Mouse (Mus musculus) forebrain, embryonic 16.5 days (tissue): Measurements from ENCODE around the gene Htra2. TPM values are rescaled to one million over a fixed set of nuclear protein-coding genes. Genes with fewer than 3 reads are reported as not detected.

Source experiments
- ATAC-seq: fragments of 200-750 bp; cut with Nextera tagmentation; 2 replicates; pipeline ENCODE4 v1.8.0; 2017; ENCODE audit warnings: mild to moderate bottlenecking, moderate library complexity
- H3K27ac ChIP-seq: fragments of 300-500 bp; sonication (generic); 2 replicates; pipeline ENCODE4 v1.5.1; 2014; ENCODE audit warnings: low read length, control low read depth
- H3K27me3 ChIP-seq: fragments of 300-500 bp; sonication (generic); replicated peaks from 2 replicates; pipeline ENCODE4 v1.6.1; 2014; ENCODE audit warnings: low read length; ENCODE audit not compliant: control insufficient read depth, insufficient read depth
- H3K36me3 ChIP-seq: fragments of 300-500 bp; sonication (generic); 2 replicates; pipeline ENCODE4 v1.6.1; 2014; ENCODE audit not compliant: control insufficient read depth, insufficient read depth
- H3K4me1 ChIP-seq: fragments of 300-500 bp; sonication (generic); replicated peaks from 2 replicates; pipeline ENCODE4 v1.6.1; 2014; ENCODE audit warnings: low read length; ENCODE audit not compliant: control insufficient read depth, insufficient read depth
- H3K4me2 ChIP-seq: fragments of 300-500 bp; sonication (generic); 2 replicates; pipeline ENCODE4 v1.6.1; 2014; ENCODE audit warnings: mild to moderate bottlenecking, low read length, control low read depth
- H3K4me3 ChIP-seq: fragments of 300-500 bp; sonication (generic); replicated peaks from 2 replicates; pipeline ENCODE4 v1.5.1; 2014; ENCODE audit warnings: mild to moderate bottlenecking, low read length, control low read depth
- H3K9ac ChIP-seq: fragments of 300-500 bp; sonication (generic); replicated peaks from 2 replicates; pipeline ENCODE4 v1.6.1; 2014; ENCODE audit warnings: low read depth, low read length, control low read depth
- H3K9me3 ChIP-seq: fragments of 300-500 bp; sonication (generic); 2 replicates; pipeline ENCODE4 v1.6.1; 2016; ENCODE audit warnings: low read length; ENCODE audit not compliant: control insufficient read depth
- WGBS: fragments of 180-500 bp; shearing (Covaris S2); extraction: QIAGEN DNeasy Blood & Tissue Kit; methylation state at CpG from one replicate; pipeline ENCODE4 v1.1.7; 2014; 5-methylcytosine and 5-hydroxymethylcytosine counted together
- polyA plus RNA-seq: library from polyadenylated mRNA; unstranded; fragments of >200 nt; fragmentation: Nextera tagmentation; extraction: Ambion mirVana; gene quantifications from 2 replicates; pipeline ENCODE4 v1.2.1, GENCODE M21; 2015

Gene Htra2
- polyA plus RNA-seq, 1 experiment from 2014 or later: 77.8 TPM

DNA sequence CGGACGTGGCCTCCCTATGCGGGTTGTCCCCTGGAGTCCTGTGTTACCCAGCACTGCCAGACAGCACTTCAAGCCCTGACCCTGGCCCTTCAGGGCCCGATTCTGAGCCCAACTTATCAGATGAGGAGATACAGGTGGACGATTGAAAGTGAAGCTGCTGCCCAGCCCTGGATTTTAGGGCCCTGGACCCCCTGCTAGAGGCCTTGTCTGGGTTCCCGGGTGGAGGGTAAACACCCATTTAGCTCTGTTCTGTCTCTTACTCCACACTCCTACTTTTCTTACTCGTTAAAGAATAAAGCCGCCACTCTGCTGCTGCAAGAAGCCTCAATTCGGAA, 32.8 kb upstream of the Htra2 start:
- peaks cover 59% of the 10 kb centered on the region for H3K27me3 ChIP-seq
- no peak overlapping the region for H3K9ac ChIP-seq
- no peaks in the 10 kb centered on the region for H3K36me3 ChIP-seq
- no peaks in the 10 kb centered on the region; the same call in 1 of the 2 replicates for H3K4me1 ChIP-seq
- no peaks in the 10 kb centered on the region for H3K9me3 ChIP-seq
- no peak overlapping the region for H3K4me2 ChIP-seq
- WGBS: 2% methylated on average over 9 of the region's 9 CpGs
- no peak overlapping the region for H3K27ac ChIP-seq
- H3K4me3 ChIP-seq: no peak overlapping the region
- no peak for ATAC-seq

DNA sequence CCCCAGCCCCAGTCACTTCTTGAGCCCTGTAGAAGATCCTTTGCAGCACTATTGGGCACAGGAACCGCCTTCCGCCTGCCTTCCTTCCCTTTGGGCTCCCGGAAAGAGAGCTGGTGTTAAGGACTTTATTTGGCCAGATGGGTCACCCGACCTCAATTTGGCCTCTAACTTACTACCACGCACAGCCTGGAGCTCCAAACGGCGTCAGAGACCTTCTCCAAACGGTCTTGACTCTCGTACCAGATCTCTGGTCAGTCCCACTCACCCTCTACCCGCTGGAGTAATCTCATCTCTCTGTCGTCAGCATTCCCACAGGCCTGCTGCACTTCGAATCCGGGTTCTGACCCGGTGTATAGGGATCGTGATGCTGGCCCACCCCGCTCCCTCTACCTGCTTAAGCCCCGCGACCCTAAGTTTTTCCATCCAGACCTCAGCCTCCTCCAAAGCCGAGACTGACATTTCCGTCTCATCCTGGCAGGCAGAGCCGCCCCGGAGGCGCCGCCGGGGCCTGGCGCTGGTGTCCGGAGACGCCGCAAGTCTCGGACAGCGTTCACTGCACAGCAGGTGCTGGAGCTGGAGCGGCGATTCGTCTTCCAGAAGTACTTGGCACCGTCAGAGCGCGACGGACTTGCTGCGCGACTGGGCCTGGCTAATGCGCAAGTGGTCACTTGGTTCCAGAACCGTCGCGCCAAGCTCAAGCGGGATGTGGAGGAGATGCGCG, 32.3 kb upstream of the Htra2 start:
- no peaks in the 10 kb centered on the region for H3K9me3 ChIP-seq
- H3K4me2 ChIP-seq: no peak overlapping the region
- ATAC-seq: no peak
- no peaks in the 10 kb centered on the region; the same call in 1 of the 2 replicates for H3K36me3 ChIP-seq
- H3K4me1 ChIP-seq: no peaks in the 10 kb centered on the region; the same call in 1 of the 2 replicates
- WGBS: under 1% methylated on average over 47 of the region's 47 CpGs
- peaks cover 64% of the 10 kb centered on the region for H3K27me3 ChIP-seq
- no peak overlapping the region for H3K27ac ChIP-seq
- H3K9ac ChIP-seq: no peak overlapping the region
- no peak overlapping the region for H3K4me3 ChIP-seq

DNA sequence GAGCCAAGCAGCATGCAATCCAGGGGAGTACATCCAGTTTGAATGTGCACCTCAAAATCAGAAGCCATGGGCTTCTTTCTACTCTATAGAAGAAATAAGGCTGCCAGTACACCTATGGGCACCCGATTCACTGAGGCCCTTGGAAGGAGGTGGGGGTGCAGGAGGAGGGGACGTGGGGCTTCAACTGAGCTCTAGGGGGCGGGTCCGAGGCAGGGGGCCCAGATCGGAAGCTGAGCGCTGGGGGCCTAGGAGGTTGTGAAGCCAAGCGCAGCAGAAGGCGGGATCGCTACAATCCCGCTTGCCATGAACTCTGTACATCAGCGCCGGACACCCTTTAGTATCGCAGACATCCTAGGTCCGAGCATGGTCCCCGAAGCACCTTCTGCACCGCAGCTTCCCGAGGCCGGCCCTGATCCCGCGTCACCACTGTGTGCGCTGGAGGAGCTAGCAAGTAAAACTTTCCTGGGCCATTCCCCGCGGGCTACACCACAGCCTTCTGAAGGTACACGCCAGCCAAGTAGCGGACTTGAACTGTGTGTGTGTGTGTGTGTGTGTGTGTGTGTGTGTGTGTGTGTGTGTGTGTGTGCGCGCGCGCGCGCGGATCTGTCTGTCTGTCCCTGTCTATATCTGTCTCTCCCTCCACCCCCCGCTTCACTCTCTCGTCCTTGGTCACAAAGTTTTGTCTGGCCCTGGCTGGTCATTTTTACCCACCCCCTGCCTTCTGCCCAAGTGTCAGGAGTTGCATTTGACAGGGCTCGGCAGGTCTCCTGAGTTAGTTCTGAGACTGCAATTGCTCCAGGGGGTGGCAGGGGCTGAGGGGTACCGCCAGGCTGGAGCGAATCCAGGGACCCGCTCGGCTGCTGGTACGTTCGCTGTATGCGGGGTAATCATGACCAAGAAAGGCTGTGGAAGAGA, 31.3 kb upstream of the Htra2 start, which contains the start of gene Lbx2:
TSS of gene Lbx2 (plus strand) at position 247 of the 915 bp plus-strand sequence.
- Histone ChIP-seq H3K36me3 (peaks cover 4% of the 10 kb centered on the region), H3K9ac (no peak within 1 kb of the TSS), H3K9me3 (no peaks in the 10 kb centered on the region), H3K27me3 (peaks cover 65% of the 10 kb centered on the region), H3K4me3 (no peak within 1 kb of the TSS), H3K27ac (no peak within 1 kb of the TSS), H3K4me1 (no peaks in the 10 kb centered on the region; the same call in 1 of the 2 replicates), H3K4me2 (no peak within 1 kb of the TSS)
- no peak for ATAC-seq
- WGBS: 3% methylated on average over 41 of the region's 42 CpGs

GRCm38 (mm10) chr6:83084477-83084876, 29.4 kb upstream of the Htra2 start:
- H3K9me3 ChIP-seq: no peaks in the 10 kb centered on the region
- no peak overlapping the region for H3K9ac ChIP-seq
- H3K27me3 ChIP-seq: peaks cover 56% of the 10 kb centered on the region
- H3K4me2 ChIP-seq: no peak overlapping the region
- H3K4me1 ChIP-seq: peaks cover 7% of the 10 kb centered on the region
- H3K36me3 ChIP-seq: peaks cover 8% of the 10 kb centered on the region
- H3K27ac ChIP-seq: no peak overlapping the region
- ATAC-seq: no peak
- H3K4me3 ChIP-seq: no peak overlapping the region
- WGBS: 2% methylated on average over 6 of the region's 6 CpGs

GRCm38 (mm10) chr6:83083497-83083896, 28.4 kb upstream of the Htra2 start:
- Histone ChIP-seq H3K27ac (no peak overlapping the region), H3K27me3 (peaks cover 48% of the 10 kb centered on the region), H3K9ac (no peak overlapping the region), H3K9me3 (no peaks in the 10 kb centered on the region), H3K4me1 (peaks cover 14% of the 10 kb centered on the region), H3K4me3 (no peak overlapping the region), H3K4me2 (no peak overlapping the region), H3K36me3 (peaks cover 8% of the 10 kb centered on the region)
- WGBS: 6% methylated on average over 5 of the region's 5 CpGs
- no peak for ATAC-seq

DNA sequence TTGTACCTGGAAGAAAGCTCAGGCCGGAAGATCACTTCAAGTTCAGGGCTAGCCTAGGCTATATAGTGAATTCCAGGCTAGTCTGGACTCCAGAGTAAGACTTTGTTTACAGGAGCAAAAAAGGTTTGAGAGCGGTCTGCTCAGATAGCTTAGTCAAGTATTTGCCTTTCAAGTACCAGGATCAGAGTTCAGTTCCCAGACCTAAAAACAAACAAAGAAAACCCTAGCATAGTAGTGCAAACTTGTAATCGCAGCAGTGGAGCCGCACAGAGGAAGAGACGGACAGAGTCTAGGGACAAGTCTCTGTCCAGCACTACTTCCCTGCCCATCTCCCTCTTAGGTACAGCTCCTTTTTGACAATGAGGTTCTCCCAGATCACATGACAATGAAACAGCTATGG, 25.1 kb upstream of the Htra2 start:
- H3K4me1 ChIP-seq: peaks cover 21% of the 10 kb centered on the region
- WGBS: 95% methylated on average over 5 of the region's 5 CpGs
- no peak overlapping the region for H3K4me2 ChIP-seq
- no peak overlapping the region for H3K27ac ChIP-seq
- H3K9me3 ChIP-seq: no peaks in the 10 kb centered on the region
- peaks cover 39% of the 10 kb centered on the region for H3K27me3 ChIP-seq
- no peak overlapping the region for H3K9ac ChIP-seq
- no peak for ATAC-seq
- H3K4me3 ChIP-seq: no peak overlapping the region
- peaks cover 8% of the 10 kb centered on the region for H3K36me3 ChIP-seq

DNA sequence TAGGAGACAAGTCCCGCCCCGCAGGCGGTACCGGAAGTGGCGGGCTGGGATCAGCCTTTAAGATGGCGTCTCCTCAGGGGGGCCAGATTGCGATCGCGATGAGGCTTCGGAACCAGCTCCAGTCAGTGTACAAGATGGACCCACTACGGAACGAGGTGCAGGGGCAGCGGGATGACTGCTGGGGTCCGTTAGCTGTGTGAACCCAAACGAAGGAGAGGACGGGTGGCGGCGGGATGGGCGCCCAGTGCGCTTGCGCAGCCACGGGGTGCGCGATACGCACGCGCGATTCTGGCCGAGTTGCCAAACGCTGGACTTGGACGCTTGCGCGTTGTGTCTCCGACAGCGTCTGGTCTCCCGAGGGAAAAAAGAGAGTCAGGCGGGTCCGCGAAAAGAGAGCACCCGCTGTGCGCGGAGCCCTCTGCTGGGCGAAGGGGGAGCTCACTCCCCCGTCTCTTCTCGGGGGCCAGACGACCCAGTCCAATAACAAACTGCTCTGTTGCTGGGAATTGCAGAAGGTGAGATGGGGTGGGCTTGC, 23.3 kb upstream of the Htra2 start:
- Histone ChIP-seq H3K4me1 (peaks cover 21% of the 10 kb centered on the region), H3K27ac (peak overlapping the region; percentile 94), H3K36me3 (peaks cover 8% of the 10 kb centered on the region), H3K9me3 (no peaks in the 10 kb centered on the region), H3K27me3 (peaks cover 40% of the 10 kb centered on the region), H3K9ac (peak overlapping the region; percentile 88), H3K4me2 (peak overlapping the region; percentile 84), H3K4me3 (peak overlapping the region; percentile 85)
- WGBS: 0% methylated on average over 46 of the region's 46 CpGs
- ATAC-seq: peak; percentile 94

DNA sequence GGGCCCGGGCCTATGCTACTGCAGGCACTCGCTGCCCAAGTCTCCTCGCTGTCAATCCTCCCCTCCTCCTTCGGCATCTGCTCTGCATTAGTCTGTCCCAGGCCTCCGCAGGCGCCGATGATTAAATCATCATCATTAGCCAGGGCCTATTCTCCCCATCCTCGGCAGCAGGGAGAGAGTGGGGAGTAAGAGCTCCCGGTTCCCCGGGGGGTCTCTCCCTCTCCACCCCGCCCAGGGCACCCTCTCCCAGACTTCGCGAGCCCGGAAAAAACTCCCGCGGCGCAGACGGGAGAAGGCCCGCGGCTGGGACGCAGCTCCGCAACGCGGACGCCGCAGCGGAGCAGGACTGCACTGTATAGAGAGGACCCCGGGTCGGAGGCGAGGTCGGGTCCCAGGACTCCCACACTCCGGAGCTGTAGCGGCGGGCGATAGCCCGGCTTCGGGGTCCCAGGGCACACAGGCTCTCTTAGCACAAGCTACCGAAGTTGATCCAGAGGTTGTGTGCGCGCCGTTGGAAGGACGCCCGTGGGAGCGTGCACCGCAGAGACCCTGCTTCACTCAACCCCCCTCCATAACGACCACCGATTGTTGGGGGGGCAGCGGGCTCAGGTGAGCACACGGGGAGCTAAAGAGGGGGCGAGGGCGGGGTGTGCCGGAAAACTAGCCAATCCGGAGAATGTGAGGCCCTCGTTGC, 22.7 kb upstream of the Htra2 start, which contains the start of gene Pcgf1:
TSS of gene Pcgf1 (plus strand) at position 240 of the 694 bp plus-strand sequence.
- peak within 1 kb of the TSS; percentile 85 for H3K4me3 ChIP-seq
- WGBS: 0% methylated on average over 54 of the region's 54 CpGs
- H3K4me1 ChIP-seq: peaks cover 21% of the 10 kb centered on the region
- H3K27me3 ChIP-seq: peaks cover 36% of the 10 kb centered on the region
- peak within 1 kb of the TSS; percentile 88 for H3K9ac ChIP-seq
- H3K27ac ChIP-seq: peak within 1 kb of the TSS; percentile 94
- H3K9me3 ChIP-seq: no peaks in the 10 kb centered on the region
- peak within 1 kb of the TSS; percentile 96 for H3K4me2 ChIP-seq
- peaks cover 8% of the 10 kb centered on the region for H3K36me3 ChIP-seq
- peak; percentile 75 for ATAC-seq
